Mouse (Mus musculus) heart, adult 9 months (tissue): ENCODE data around the gene Cryba2.

ENCODE experiments used
- DNase-seq, 2 experiments: peaks; one replicate each; pipeline ENCODE4 v3.0.0; 2022; ENCODE audit warnings: low spot score in 2 of 2

The Cryba2 gene

GRCm38 (mm10) chr1:74884196-74885141 is 8.5 kb downstream of the Cryba2 start:
- DNase-seq: no peak

DNA sequence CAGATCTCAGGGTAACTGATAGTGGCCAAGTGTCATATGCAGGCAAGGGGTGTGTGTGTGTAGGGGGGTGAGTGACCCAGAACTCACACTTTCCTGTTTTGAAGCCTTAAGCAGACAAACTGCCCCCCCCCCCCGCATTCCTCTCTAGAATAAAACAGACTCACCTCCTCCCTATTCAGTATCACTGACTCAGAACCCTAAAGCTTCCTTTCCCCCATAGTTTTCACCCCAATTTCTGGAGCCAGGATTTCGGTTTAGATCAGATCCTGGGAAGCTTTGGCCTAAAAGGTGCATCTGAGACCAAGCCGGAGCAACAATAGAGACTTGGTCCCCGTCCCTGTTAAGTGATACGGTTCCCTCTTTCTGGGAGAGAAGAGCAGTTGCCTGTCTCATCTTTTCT is 9.5 kb downstream of the Cryba2 start:
- no peak for DNase-seq

DNA sequence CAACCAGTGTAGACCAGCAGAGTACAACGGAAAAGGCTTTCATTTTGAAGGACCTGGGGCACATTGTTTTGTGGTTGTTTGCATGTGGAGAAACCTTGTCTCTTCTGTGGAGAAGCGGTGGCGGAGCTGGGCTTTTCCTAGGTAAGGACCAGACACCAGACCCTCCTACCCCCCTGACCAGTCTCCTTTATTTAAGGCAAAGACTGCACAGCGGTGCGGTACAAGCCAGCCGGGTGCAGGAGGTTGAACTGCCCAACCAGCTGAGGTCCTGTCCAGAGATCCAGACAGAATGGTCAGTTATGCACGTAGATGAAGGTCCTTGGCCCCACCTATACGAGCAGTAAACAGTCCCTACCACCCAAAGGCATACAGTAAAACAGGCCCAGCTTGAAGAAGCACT is 10.1 kb downstream of the Cryba2 start:
- DNase-seq: no peak

DNA sequence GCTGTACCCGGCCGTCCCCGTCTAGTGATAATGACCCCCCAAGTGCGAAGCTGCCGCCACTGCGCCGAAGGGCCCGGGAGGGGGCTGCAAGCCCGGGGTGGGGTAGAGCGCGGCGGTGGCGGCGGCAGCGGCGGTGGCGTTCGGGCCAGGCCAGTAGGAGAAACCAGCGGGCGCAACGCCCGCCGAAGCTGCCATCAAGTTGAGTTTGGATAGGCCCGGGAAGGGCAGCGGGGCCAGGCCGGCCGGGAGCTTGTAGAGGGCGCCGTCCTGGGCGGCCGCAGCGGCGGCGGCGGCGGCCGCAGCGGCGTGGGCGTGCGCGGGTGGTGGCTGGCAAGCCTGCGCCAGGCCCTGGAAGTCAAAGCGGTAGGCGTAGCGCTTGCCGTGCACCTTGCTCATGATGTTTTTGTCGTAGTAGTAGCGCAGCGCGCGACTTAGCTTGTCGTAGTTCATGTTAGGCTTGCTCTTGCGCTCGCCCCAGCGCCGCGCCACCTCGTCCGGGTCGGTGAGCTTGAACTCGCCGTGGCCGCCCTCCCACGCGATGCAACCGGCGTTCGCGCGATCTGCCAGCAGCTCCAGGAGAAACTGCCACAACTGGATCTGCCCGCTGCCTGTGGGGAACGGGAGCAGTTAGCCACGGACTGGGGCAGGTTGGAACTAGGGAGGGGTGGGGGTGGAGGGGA is 10.7 kb downstream of the Cryba2 start:
- DNase-seq: no peak

DNA sequence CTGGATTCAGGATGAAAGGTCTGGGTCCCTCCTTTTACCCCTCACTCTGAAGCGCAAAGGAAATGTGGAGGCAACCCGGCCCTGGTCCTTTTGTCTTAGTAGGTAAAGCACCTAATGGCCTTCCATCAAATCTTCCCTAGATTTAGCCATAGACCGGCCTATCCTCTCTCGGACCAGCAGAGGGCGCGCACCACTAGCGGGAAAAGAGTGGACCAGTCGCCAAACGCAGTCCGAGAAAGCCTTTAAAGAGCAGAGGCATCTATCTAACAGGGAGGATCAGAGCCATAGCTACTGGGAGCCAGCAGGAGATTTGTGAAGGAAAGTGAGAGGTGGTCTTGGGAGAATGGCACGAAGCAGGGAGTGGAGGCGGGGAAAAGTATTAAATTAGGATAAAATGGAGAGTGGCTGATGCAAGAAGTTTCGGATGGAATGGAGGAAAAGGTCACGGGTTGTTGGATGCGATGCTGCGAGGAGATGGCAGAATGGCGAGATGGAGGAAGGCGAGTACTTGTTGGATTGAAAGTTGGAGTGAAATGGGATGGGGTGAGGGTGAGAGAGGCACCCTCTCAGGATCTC is 12.1 kb downstream of the Cryba2 start:
- peak; percentile 28 to 43 for DNase-seq

GRCm38 (mm10) chr1:74877199-74877598 is 15.7 kb downstream of the Cryba2 start:
- DNase-seq: no peak

- no peak for DNase-seq
Measured at GRCm38 (mm10) chr1:74872218-74872617, 20.7 kb downstream of the Cryba2 start.

- no peak for DNase-seq
Measured at GRCm38 (mm10) chr1:74861783-74862182, 31.2 kb downstream of the Cryba2 start.

GRCm38 (mm10) chr1:74859223-74859984 is 33.5 kb downstream of the Cryba2 start:
- DNase-seq: no peak

GRCm38 (mm10) chr1:74858805-74859204 is 34.1 kb downstream of the Cryba2 start:
- DNase-seq: no peak

GRCm38 (mm10) chr1:74858171-74858719 is 34.7 kb downstream of the Cryba2 start:
- DNase-seq: peak in 1 of 2 experiments; percentile 13

DNA sequence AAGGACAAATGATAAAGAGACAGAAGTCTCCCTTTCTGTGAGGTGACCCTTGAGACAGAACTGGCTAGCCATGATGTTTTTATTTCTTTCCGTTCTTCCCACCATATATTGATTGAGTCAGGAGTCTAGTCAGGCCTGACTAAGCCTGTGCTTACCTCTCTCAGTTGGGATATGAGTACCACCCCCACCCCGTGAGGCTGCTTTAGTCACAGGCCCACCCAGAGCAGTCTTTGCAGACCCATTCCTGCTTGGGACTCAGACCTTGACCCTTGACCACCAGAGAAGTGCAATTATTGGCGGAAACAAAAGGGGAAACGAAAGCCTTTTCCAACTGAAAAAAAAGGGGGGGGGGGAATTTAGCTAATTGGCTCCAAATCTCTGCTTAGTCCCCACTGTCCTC is 35.3 kb downstream of the Cryba2 start:
- no peak for DNase-seq

- DNase-seq: no peak
Measured at GRCm38 (mm10) chr1:74857201-74857600, 35.7 kb downstream of the Cryba2 start.

GRCm38 (mm10) chr1:74856791-74857190 is 36.2 kb downstream of the Cryba2 start:
- DNase-seq: no peak

- DNase-seq: no peak
Measured at GRCm38 (mm10) chr1:74856439-74856720, 36.6 kb downstream of the Cryba2 start.

DNA sequence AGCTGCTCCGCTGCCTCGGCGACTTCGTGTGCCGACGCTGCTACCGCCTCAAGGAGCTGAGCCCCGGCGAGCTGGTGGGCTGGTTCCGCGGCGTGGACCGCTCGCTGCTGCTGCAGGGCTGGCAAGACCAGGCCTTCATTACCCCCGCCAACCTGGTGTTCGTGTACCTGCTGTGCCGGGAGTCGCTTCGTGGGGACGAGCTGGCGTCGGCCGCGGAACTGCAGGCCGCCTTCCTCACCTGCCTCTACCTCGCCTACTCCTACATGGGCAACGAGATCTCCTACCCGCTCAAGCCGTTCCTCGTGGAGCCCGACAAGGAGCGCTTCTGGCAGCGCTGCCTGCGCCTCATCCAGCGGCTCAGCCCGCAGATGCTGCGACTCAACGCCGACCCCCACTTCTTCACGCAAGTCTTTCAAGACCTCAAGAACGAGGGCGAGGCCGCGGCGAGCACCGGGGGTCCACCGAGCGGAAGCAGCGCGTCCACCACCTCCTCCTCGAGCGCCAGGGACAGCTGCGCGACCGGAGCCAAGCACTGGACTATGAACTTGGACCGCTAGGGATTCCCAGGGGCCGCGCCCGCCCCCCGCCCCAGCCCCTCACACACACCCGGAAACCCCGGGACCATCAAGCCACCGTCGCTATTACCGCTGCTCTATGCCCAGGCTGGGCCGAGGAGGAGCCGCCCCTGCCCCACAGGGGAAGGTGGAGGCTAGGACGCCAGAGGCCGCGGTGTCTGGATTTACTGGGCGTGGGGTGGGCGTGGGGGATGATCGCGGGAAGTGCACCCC is 37.1 kb downstream of the Cryba2 start:
- DNase-seq: no peak

GRCm38 (mm10) chr1:74855156-74855555 is 37.8 kb downstream of the Cryba2 start:
- DNase-seq: no peak

- DNase-seq: peak; percentile 82 to 88
Measured at GRCm38 (mm10) chr1:74854306-74855056, 38.5 kb downstream of the Cryba2 start, which contains the start of gene Cdk5r2. Gene Cdk5r2, plus strand, starts transcription at chr1:74854934.

DNA sequence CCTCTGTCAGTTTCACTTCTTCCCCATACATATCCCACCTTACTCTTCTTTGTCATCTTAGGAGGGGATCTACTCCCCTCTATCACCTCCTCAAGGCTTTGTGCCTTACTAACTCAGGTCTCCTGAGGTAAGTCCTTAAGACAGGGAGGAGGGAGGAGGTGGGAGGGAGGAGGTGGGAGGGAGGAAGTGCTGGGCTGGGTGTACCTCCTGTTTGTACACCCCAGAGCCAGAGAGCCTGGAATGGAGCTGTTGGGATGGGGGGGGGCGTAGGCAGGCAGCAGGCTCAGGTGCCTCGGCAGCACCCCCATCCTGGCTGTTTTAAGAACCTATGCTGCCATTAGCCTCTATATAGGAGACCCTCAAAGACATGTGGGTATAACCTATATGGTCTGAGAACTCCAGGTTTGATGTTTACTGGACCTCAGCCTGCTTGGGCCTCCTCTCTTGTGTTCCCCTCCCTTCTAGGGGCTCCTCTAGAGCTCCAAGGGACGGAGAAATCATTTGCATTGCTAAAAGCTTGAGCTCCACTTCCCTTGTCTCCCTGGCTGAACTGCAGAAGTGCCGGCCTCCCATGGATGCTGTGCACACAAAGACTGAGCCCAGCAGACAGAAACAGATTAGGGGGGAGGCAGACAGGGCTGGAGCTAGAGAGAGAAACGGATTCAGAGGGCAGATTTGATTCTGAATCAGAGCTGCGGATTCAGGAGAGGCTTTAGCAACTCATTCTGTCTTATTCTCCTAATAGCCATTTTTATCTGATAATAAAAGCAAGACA is 41.8 kb downstream of the Cryba2 start:
- DNase-seq: no peak
